Mouse (Mus musculus) lung, postnatal 25 days (tissue): ENCODE measurements around the gene Iscu.

Source experiments
- DNase-seq: peaks from one replicate; pipeline ENCODE4 v3.0.0; 2022; ENCODE audit warnings: low spot score

Iscu gene

DNA sequence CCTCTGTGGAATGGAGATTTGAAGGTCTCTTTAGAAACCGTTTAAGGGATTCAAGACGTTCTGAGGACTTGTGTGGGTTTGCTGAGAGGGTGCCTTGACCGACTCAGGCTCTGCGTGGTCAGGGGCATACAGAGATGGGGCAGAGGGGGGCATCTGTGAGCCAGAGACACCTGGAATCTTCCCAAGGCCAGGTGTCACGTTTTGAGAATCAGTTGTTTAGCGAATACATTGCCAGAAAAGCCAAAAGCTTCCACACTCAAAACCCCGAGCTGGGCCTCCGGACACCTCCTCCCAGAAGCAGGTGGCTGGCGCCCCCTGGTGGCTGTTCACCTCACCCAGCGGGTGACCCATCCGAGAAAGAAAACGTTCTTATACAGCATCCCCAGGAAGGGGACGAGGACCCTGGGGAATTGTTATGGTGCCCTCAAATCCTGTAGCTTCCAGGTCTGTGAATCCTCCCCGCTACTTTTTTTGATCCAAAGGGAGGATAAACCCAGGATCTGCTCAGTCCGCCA, 43.1 kb downstream of the Iscu start:
- peak; percentile 49 for DNase-seq

DNA sequence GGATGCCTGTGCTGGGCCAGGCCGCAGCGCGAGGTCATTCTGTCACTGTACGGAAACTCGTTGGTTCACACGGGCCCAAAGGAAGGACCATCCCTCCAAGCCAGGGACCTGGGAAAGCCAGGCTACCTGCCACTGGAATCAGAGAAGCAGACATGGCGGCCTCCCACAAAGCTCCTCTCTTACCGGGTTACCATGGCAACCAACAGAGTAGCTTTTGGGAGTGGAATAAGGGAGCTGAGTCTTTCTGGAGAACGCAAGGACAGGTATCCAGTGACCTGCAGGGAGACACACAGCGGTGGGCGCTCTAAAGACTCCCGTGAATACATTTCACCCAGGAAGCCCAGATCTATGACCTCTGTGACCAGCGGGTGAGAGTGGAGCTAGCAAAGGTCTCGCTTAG, 46.0 kb downstream of the Iscu start:
- DNase-seq, result no peak

GRCm38 (mm10) chr5:113824228-113824627, 51.7 kb downstream of the Iscu start:
- DNase-seq, result no peak

- no peak for DNase-seq
Measured at GRCm38 (mm10) chr5:113825558-113825957, 53.0 kb downstream of the Iscu start.

DNA sequence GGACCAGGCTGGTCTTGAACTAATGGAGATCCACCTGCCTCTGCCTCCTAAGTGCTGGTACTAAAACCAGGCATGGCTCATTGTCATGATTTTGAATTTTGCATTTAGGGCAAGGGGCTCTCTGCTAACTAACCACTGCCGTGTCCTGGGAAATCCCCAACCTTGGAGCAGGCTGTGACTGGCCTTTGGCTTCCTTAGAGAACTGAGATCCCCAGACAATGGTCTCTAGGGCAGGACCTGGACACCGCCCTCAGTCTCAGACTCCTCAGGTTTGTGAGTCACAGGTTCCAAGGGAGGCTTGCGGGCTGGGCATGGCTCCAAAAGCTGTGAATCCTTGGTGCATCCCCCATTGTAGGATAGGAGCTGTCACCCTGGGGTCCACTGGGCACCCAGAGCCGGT, 54.1 kb downstream of the Iscu start:
- no peak for DNase-seq
